Mouse (Mus musculus) liver, adult 2 months (tissue): ENCODE results near the gene Dnaic1. TPM values are rescaled to one million over a fixed set of nuclear protein-coding genes. Genes with fewer than 3 reads are reported as not detected.

Experiments used
- DNase-seq: peaks from one replicate; pipeline ENCODE4 v3.0.0-alpha.2; 2011; ENCODE audit warnings: low read depth, low spot score; ENCODE audit errors: extremely low read depth
- H3K27ac ChIP-seq: fragments of 200-500 bp; replicated peaks from 2 replicates; pipeline ENCODE4 v1.5.1; 2012; ENCODE audit warnings: low read depth, mild to moderate bottlenecking, control low read depth, inconsistent platforms, low read length; ENCODE audit not compliant: insufficient read depth
- H3K27me3 ChIP-seq: fragments of 200-500 bp; 2 replicates; pipeline ENCODE4 v1.6.1; 2012; ENCODE audit warnings: mild to moderate bottlenecking, moderate library complexity, low read length, inconsistent platforms; ENCODE audit not compliant: control insufficient read depth, insufficient read depth
- H3K36me3 ChIP-seq: fragments of 200-500 bp; 2 replicates; pipeline ENCODE4 v1.6.1; 2012; ENCODE audit warnings: low read length, inconsistent platforms; ENCODE audit not compliant: control insufficient read depth, insufficient read depth
- H3K4me1 ChIP-seq: fragments of 200-500 bp; 2 replicates; pipeline ENCODE4 v1.6.1; 2011; ENCODE audit warnings: low read length; ENCODE audit not compliant: control insufficient read depth, insufficient read depth
- H3K4me3 ChIP-seq: fragments of 200-500 bp; 2 replicates; pipeline ENCODE4 v1.5.1; 2011; ENCODE audit warnings: low read depth, mild to moderate bottlenecking, control low read depth, low read length, moderate library complexity; ENCODE audit not compliant: insufficient read depth
- H3K79me2 ChIP-seq: fragments of 200-500 bp; 2 replicates; pipeline ENCODE4 v1.6.1; 2012; ENCODE audit warnings: inconsistent platforms, mild to moderate bottlenecking, low read length, moderate library complexity; ENCODE audit not compliant: control insufficient read depth, insufficient read depth
- H3K9ac ChIP-seq: fragments of 200-500 bp; 2 replicates; pipeline ENCODE4 v1.6.1; 2012; ENCODE audit warnings: low read depth, mild to moderate bottlenecking, control low read depth, inconsistent platforms, low read length
- CTCF ChIP-seq: fragments of 200-500 bp; IDR thresholded peaks from 2 replicates; pipeline ENCODE4 v1.5.1; 2011; ENCODE audit warnings: low read depth, low read length, control low read depth
- POLR2A ChIP-seq: fragments of 200-500 bp; IDR thresholded peaks from 2 replicates; pipeline ENCODE4 v1.6.1; 2011; ENCODE audit warnings: low read length, control low read depth; ENCODE audit not compliant: insufficient read depth; ENCODE audit errors: extremely low read depth
- WGBS: fragments of 180-500 bp; shearing (Covaris S2); methylation state at CpG from one replicate; pipeline ENCODE4 v1.1.7; 2018; 5-methylcytosine and 5-hydroxymethylcytosine counted together
- polyA plus RNA-seq: library from polyadenylated mRNA; depleted of rRNA; stranded (reverse); fragments of >200 nt; gene quantifications from 2 replicates; pipeline ENCODE4 v1.2.3, GENCODE M21; 2012
- total RNA-seq: library from RNA; depleted of rRNA; stranded (reverse); fragments of >200 nt; gene quantifications from 2 replicates; pipeline ENCODE4 v1.2.3, GENCODE M21; 2014

The Dnaic1 gene
- total and polyA plus RNA-seq, 2 experiments, result 0.18 to 2.3 TPM

DNA sequence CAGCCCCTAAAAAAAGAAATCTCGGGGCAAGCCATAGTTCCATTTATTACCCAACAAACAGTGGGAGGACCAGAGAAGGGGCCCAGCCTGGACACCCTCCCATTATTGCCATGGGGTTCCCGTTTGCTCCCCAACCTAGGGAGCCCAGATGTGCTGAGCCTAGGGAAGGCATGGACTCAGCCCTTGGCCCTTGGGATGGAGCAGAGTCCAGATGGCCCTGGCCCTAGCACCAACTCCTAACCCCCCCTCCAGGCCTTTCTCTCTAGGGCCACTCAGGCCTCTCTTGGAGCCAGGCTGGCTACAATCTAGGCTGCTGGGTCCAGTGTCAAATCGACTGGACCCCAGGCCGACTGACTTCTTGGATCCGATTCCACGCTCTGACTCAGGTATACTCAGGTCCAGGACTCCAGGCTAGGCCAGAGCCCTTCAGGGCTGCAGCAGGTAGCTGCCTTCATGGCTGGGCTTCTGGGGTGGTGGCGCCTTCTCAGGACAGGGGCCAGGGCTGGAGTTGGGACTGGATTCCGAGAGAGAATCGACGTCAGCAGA lies 68.7 kb downstream of the Dnaic1 start:
- H3K27ac ChIP-seq, result peak overlapping the region; percentile 49
- H3K4me3 ChIP-seq, result no peak overlapping the region
- no peaks in the 10 kb centered on the region for H3K27me3 ChIP-seq
- peak overlapping the region; percentile 23; the same call in 1 of the 2 replicates for H3K9ac ChIP-seq
- no peaks in the 10 kb centered on the region for H3K79me2 ChIP-seq
- peaks cover 26% of the 10 kb centered on the region for H3K4me1 ChIP-seq
- TF ChIP-seq CTCF (no peak), POLR2A (no peak)
- DNase-seq, result peak; percentile 24
- no peaks in the 10 kb centered on the region for H3K36me3 ChIP-seq
- 50% methylated on average over 10 of the region's 10 CpGs for WGBS

DNA sequence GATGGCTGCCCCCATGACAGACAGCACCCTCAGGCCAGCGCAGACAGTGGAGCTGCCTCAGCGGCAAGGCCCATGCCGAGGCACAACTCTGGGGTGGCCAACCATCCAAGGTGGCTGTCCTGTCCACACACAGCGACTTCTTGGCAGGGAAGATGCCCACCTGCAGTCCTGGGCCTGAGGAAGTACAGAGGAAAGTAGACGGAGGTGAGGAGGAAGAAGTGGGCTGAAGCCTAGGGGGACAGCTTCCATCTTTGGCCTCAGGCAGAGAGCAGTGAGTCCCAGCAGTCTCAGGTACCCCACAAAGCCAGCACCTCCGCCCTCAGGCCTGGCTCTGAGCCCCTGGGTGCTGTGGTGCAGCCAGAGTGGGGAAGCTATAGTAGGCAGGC lies 69.2 kb downstream of the Dnaic1 start:
- no peak for DNase-seq
- TF ChIP-seq POLR2A (no peak), CTCF (no peak)
- peak overlapping the region; percentile 23; the same call in 1 of the 2 replicates for H3K9ac ChIP-seq
- peaks cover 26% of the 10 kb centered on the region for H3K4me1 ChIP-seq
- no peaks in the 10 kb centered on the region for H3K27me3 ChIP-seq
- no peaks in the 10 kb centered on the region for H3K79me2 ChIP-seq
- peak overlapping the region; percentile 17; the same call in 1 of the 2 replicates for H3K4me3 ChIP-seq
- whole genome bisulfite sequencing, result 87% methylated on average over 6 of the region's 6 CpGs
- peak overlapping the region; percentile 7 for H3K27ac ChIP-seq
- H3K36me3 ChIP-seq, result no peaks in the 10 kb centered on the region

DNA sequence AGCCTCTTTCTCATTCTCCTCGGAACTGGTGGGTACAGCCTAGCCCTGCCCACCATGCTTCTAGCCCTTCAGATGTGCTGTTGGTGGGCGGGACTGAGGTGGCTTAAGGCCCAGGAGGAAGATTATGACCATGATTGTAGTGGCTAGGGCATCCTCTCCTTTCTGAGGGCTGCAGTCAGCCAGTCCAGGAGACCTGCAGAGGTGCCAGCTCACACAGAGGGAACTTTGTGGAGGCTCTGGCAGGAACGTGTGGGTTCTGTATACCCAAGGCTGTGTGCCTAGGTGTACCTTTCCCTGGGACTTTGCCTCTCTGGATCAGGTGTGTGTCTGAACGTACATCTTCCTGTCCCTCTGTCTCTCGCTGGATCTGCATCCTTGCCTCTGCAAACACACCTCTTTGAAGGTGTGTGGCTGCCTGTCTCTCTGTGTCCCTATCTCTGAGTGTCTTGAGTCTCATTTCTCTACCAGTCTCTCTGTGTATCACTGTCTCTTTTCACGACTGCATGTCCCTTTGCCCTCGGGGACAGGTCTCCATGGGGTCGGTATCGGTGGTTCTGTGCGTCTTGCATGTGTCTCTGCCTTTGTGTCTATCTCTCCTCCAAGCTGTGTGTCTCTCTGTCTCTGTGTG lies 69.8 kb downstream of the Dnaic1 start:
- Histone ChIP-seq H3K36me3 (no peaks in the 10 kb centered on the region), H3K4me3 (peak overlapping the region; percentile 63), H3K4me1 (peaks cover 26% of the 10 kb centered on the region), H3K27ac (peak overlapping the region; percentile 62), H3K79me2 (no peaks in the 10 kb centered on the region), H3K27me3 (no peaks in the 10 kb centered on the region), H3K9ac (peak overlapping the region; percentile 76)
- peak; percentile 21 for DNase-seq
- 23% methylated on average over 10 of the region's 10 CpGs for WGBS
- TF ChIP-seq CTCF, result no peak
- TF ChIP-seq POLR2A, result no peak

DNA sequence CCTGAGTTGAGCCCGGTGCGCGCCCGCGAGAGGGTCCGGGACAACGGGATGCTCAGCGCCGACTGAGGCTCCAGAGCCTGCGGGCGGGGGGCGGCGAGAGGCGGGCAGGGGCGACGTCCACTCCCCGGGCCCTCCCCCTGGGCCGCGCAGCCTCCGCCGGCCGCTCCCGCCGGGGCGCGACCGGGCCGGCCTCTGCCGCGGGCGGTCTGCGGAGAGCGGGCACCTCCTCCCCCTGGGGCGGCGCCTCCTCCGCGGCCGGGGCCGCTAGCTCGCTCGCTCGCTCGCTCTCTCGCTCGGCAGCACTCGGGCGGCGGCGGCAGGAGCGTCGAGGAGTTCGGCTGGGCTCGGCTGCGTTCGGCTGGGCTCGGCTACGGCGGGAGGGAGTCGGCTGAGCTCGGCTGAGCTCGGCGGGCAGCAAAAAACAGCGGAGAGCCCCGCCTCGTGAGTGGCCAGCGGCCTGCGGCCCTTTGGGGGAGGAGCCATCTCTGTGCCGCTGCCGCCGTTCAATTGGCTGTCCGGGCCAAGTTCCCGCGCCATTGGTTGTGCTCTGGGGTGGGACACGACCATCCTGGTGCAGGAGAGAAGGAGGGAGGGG lies 70.4 kb downstream of the Dnaic1 start, which contains the start of gene Enho:
Enho (minus strand) TSS at position 412 of the 595 bp plus-strand sequence.
- peak within 1 kb of the TSS; percentile 63 for H3K4me3 ChIP-seq
- H3K9ac ChIP-seq, result peak within 1 kb of the TSS; percentile 76
- no peaks in the 10 kb centered on the region for H3K79me2 ChIP-seq
- peak; percentile 67 for DNase-seq
- 0 out of 2 replicates have a peak, but pooled peaks have one; percentile 17 for TF ChIP-seq POLR2A
- TF ChIP-seq CTCF, result no peak
- peak within 1 kb of the TSS; percentile 62 for H3K27ac ChIP-seq
- H3K36me3 ChIP-seq, result no peaks in the 10 kb centered on the region
- H3K4me1 ChIP-seq, result peaks cover 26% of the 10 kb centered on the region
- under 1% methylated on average over 51 of the region's 74 CpGs for WGBS
- H3K27me3 ChIP-seq, result no peaks in the 10 kb centered on the region

DNA sequence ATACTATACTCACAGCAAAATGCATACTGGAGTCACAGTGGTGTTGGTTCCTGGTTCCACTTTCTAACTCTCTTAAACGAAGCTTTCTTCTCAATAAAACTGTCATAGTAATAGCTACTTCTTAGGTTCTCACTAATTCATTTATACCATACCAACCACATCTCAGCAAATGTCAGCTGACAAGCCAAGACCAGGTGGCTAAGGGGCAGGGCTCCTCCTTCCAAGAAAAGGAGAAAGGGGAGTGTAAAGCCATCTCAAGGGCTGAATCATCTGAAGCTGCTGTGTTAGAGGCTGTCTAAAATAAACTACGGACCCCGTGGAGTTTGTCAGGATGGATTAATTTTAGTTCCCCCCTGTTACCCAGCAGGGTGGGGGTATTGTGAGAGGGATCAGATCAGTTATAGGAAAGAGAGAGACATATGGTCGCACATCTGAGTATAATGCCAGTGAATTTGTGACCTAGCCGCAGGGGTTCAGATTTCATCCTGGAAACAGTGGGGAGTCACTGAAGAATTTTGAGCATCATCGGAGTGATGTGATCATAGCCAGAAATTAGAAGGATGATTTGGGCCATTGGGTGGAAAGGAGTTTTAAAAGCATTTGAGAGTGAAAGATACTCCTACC lies 71.7 kb downstream of the Dnaic1 start:
- 96% methylated on average over 6 of the region's 6 CpGs for WGBS
- no peaks in the 10 kb centered on the region for H3K79me2 ChIP-seq

More for the DNA sequence above, 71.7 kb downstream of the Dnaic1 start:
- Histone ChIP-seq H3K36me3 (no peaks in the 10 kb centered on the region), H3K4me3 (no peak overlapping the region), H3K27ac (no peak overlapping the region), H3K27me3 (no peaks in the 10 kb centered on the region), H3K4me1 (peaks cover 24% of the 10 kb centered on the region), H3K9ac (no peak overlapping the region)
- no peak for TF ChIP-seq POLR2A
- TF ChIP-seq CTCF, result no peak
- DNase-seq, result no peak
